Mouse (Mus musculus) kidney, postnatal 0 days (tissue): ENCODE results near the gene Aldh6a1. TPM values are rescaled to one million over a fixed set of nuclear protein-coding genes. Genes with fewer than 3 reads are reported as not detected.
A peak's percentile ranks its signal among the peaks of the same experiment; 100 is the strongest.

Experiments used
- ATAC-seq: fragments of 200-750 bp; cut with Nextera tagmentation; replicated peaks from 2 replicates; pipeline ENCODE4 v1.8.0; 2017; ENCODE audit warnings: low read depth, moderate number of reproducible peaks, moderate TSS enrichment, moderate library complexity; ENCODE audit not compliant: low FRiP score
- DNase-seq: peaks from one replicate; pipeline ENCODE4 v3.0.0-alpha.2; 2016; ENCODE audit warnings: low spot score
- H3K27ac ChIP-seq: fragments of 300-500 bp; sonication (generic); 2 replicates; pipeline ENCODE4 v1.5.1; 2014; ENCODE audit warnings: mild to moderate bottlenecking
- H3K27me3 ChIP-seq: fragments of 300-500 bp; sonication (generic); 2 replicates; pipeline ENCODE4 v1.6.1; 2014; ENCODE audit warnings: low read length, mixed read lengths; ENCODE audit not compliant: insufficient read depth
- H3K36me3 ChIP-seq: fragments of 300-500 bp; sonication (generic); 2 replicates; pipeline ENCODE4 v1.6.1; 2014; ENCODE audit warnings: low read length, mixed read lengths; ENCODE audit not compliant: insufficient read depth
- H3K4me1 ChIP-seq: fragments of 300-500 bp; sonication (generic); replicated peaks from 2 replicates; pipeline ENCODE4 v1.6.1; 2014; ENCODE audit warnings: antibody characterized with exemption, low read length, mixed read lengths; ENCODE audit not compliant: insufficient read depth
- H3K4me2 ChIP-seq: fragments of 300-500 bp; sonication (generic); 2 replicates; pipeline ENCODE4 v1.6.1; 2014; ENCODE audit warnings: mild to moderate bottlenecking, low read length, moderate library complexity, mixed read lengths
- H3K4me3 ChIP-seq: fragments of 300-500 bp; sonication (generic); replicated peaks from 2 replicates; pipeline ENCODE4 v1.5.1; 2014; ENCODE audit warnings: low read depth, low read length
- H3K9ac ChIP-seq: fragments of 300-500 bp; sonication (generic); 2 replicates; pipeline ENCODE4 v1.6.1; 2014; ENCODE audit warnings: low read depth, low read length
- H3K9me3 ChIP-seq: fragments of 300-500 bp; sonication (generic); replicated peaks from 2 replicates; pipeline ENCODE4 v1.6.1; 2016; ENCODE audit warnings: low read length, inconsistent platforms, mixed read lengths
- CTCF ChIP-seq: IDR thresholded peaks from 2 replicates; pipeline ENCODE4 v1.5.1; 2016; ENCODE audit warnings: antibody characterized with exemption, low read depth, mild to moderate bottlenecking, moderate library complexity
- WGBS: fragments of 180-500 bp; shearing (Covaris S2); extraction: QIAGEN DNeasy Blood & Tissue Kit; methylation state at CpG from one replicate; pipeline ENCODE4 v1.1.7; 2014; 5-methylcytosine and 5-hydroxymethylcytosine counted together
- polyA plus RNA-seq: library from polyadenylated mRNA; unstranded; fragments of >200 nt; fragmentation: Nextera tagmentation; extraction: Ambion mirVana; gene quantifications from 2 replicates; pipeline ENCODE4 v1.2.1, GENCODE M21; 2015

The Aldh6a1 gene
- polyA plus RNA-seq, 1 experiment from 2014 or later, result 122 TPM

DNA sequence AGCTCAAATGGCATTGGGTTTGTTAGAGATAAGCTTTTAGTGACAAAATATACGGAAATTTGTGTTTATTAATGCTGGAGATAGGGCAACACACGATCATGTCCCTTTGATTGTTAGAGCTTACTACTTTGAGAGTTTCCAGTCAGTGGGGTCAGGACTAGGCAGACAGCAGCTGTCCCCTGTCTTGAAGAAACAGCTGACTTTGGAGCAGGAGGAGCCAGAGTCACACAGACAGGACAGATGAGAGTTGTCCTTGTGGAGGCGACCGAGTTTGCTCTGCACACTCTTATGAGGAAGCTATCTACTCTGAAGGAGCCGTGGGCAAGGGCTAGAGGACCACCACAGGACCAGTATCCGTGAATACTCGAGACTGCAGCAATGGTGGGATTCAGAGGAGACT lies 28.1 kb upstream of the Aldh6a1 start:
- no peaks in the 10 kb centered on the region for H3K4me1 ChIP-seq
- no peak overlapping the region for H3K4me3 ChIP-seq
- H3K9ac ChIP-seq, result no peak overlapping the region
- DNase-seq (peak; percentile 23), ATAC-seq (no peak)
- H3K27me3 ChIP-seq, result no peaks in the 10 kb centered on the region
- H3K27ac ChIP-seq, result no peak overlapping the region
- H3K9me3 ChIP-seq, result no peaks in the 10 kb centered on the region
- no peaks in the 10 kb centered on the region for H3K36me3 ChIP-seq
- 80% methylated on average over 7 of the region's 7 CpGs for WGBS
- no peak for TF ChIP-seq CTCF
- H3K4me2 ChIP-seq, result no peak overlapping the region

DNA sequence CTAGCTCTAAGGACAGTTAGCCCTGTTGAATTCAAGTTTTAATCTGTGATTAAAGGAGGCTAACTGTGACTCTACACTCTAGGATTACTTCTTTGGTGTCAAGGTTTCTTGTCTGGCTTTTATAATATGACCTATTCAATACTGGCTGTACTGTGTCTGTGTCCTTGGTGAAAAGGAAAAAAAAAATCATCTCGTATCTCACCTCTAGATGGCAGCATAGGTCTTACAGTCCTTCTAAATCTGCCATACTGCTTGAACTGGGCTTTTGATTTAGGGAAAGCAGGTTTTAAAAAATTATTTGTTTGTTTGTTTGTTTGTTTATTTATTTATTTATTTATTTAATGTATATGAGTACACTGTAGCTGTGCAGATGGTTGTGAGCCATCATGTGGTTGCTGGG lies 17.9 kb upstream of the Aldh6a1 start:
- no peak overlapping the region for H3K27ac ChIP-seq
- H3K9me3 ChIP-seq, result no peaks in the 10 kb centered on the region
- H3K4me1 ChIP-seq, result no peaks in the 10 kb centered on the region
- peaks cover 15% of the 10 kb centered on the region; the same call in 1 of the 2 replicates for H3K36me3 ChIP-seq
- DNase-seq (peak; percentile 80), ATAC-seq (no peak)
- no peak overlapping the region for H3K9ac ChIP-seq
- no peak overlapping the region for H3K4me3 ChIP-seq
- H3K27me3 ChIP-seq, result no peaks in the 10 kb centered on the region
- 0% methylated on average over 1 of the region's 1 CpGs for WGBS
- no peak overlapping the region for H3K4me2 ChIP-seq
- TF ChIP-seq CTCF, result peak; percentile 80

DNA sequence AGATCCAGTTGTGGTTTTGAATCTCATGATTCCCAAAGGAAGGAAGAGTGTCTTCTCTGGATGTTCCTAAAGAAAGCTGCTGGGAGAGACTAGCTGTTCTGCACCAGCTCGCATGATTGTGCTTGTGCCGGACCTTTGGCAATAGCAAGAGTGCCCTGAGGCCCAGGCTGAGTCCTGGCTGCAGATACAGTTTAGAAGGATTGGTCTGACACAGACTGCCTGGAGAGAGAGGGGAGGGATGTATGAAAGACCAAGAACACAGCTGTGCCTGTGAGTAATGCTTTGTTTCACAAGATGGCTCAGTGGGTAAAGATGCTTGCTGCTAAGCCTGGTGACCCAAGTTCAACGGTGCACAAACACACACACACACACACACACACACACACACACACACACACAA lies 12.1 kb upstream of the Aldh6a1 start:
- no peak overlapping the region for H3K27ac ChIP-seq
- no peak overlapping the region for H3K9ac ChIP-seq
- 92% methylated on average over 3 of the region's 3 CpGs for WGBS
- ATAC-seq (no peak), DNase-seq (no peak)
- H3K4me3 ChIP-seq, result no peak overlapping the region
- peaks cover 30% of the 10 kb centered on the region for H3K36me3 ChIP-seq
- no peak for TF ChIP-seq CTCF
- no peaks in the 10 kb centered on the region for H3K27me3 ChIP-seq
- H3K9me3 ChIP-seq, result no peaks in the 10 kb centered on the region
- no peak overlapping the region for H3K4me2 ChIP-seq
- no peaks in the 10 kb centered on the region for H3K4me1 ChIP-seq

DNA sequence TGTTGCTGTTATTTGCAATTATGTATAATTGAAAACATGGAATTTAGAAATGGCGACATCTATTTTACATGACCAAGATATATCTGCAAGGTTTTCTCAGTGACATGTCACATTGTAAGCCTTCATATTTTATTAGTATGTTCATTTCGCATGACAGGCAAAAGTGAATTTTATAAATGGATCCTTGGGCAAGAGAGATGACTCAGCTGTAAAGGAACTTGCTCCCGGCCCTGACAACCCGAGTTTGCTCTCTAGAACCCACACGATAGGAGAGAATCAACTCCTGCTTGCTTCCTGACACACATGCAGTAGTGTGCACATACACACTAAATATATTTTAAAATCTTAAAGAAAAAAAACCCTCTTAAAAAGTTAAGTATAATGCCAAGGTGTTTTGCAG lies 10.6 kb upstream of the Aldh6a1 start:
- no peak overlapping the region for H3K4me2 ChIP-seq
- H3K36me3 ChIP-seq, result peaks cover 31% of the 10 kb centered on the region
- no peak overlapping the region for H3K9ac ChIP-seq
- no peak for ATAC-seq
- H3K4me3 ChIP-seq, result no peak overlapping the region
- WGBS, result 89% methylated on average over 5 of the region's 5 CpGs
- TF ChIP-seq CTCF, result no peak
- H3K9me3 ChIP-seq, result no peaks in the 10 kb centered on the region
- H3K4me1 ChIP-seq, result no peaks in the 10 kb centered on the region
- no peak for DNase-seq
- no peaks in the 10 kb centered on the region for H3K27me3 ChIP-seq
- no peak overlapping the region for H3K27ac ChIP-seq

DNA sequence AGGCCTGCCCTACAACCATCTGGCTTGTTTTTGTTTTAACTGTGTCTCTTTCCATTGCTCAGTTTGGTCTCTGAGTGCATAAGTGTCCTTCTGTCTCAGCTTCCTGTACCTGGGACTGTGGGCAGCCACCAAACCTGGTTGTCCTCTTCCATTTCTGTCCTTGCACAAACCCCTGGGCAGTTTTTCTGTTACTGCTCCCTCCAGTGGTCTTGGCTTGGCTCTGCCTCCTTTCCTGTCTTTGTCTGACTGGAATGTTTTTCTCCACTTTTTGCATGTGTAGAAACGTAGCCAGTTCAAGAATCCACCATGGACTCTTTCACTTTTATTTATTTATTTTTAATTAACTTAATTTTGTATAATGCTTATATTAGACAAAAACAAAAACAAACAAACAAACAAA lies 9.0 kb upstream of the Aldh6a1 start:
- TF ChIP-seq CTCF, result peak; percentile 49; the same call in 1 of the 2 replicates
- Histone ChIP-seq H3K36me3 (peaks cover 30% of the 10 kb centered on the region), H3K4me3 (no peak overlapping the region), H3K27ac (no peak overlapping the region), H3K9me3 (no peaks in the 10 kb centered on the region), H3K4me2 (no peak overlapping the region), H3K4me1 (no peaks in the 10 kb centered on the region), H3K27me3 (no peaks in the 10 kb centered on the region), H3K9ac (no peak overlapping the region)
- WGBS, result 50% methylated on average over 1 of the region's 1 CpGs
- ATAC-seq, result no peak
- peak; percentile 53 for DNase-seq

DNA sequence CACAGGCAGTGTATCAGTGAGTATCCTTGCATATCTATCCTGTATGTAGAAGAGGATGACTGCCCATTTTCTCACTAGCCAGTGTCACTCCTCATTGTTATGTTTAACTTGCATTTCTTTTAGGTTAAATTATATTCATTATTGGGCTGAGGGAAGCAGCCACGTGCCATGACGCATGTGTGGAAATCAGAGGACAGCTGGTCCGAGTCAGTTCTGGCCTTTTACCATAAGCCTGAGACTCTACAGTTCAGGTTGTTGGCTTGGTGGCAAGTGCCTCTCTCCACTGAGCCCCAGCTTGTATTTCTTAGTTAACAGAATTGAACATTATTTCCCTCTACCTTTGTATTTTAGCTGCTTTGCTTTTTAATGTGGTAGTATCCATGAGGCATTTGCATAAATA lies 6.1 kb upstream of the Aldh6a1 start:
- Histone ChIP-seq H3K27ac (no peak overlapping the region), H3K36me3 (peaks cover 20% of the 10 kb centered on the region), H3K4me1 (no peaks in the 10 kb centered on the region), H3K4me3 (no peak overlapping the region), H3K27me3 (no peaks in the 10 kb centered on the region), H3K4me2 (no peak overlapping the region), H3K9ac (no peak overlapping the region), H3K9me3 (no peaks in the 10 kb centered on the region)
- DNase-seq (no peak), ATAC-seq (no peak)
- no peak for TF ChIP-seq CTCF
- WGBS, result 91% methylated on average over 3 of the region's 3 CpGs

DNA sequence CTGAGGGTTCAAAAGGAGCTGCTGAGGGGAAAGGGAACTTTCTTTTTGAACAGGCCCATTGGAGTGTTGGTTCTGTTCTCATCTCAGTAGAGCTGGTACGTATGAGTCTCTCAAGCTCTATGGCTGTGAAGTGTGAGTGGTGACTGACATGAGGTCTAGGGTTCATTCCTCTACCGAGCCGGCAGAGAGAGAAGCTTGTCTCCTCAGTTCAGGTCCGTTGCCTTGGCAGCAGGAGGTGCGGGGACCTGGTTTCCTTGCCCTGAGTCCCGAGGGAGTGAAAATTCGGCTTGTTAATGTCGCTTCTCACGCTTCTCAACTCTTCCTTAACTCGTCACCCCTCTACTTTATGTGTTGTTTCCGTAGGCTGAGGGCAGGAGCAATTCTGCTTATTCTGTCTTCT lies 997 bp upstream of the Aldh6a1 start:
- Histone ChIP-seq H3K9me3 (no peaks in the 10 kb centered on the region), H3K4me3 (peak overlapping the region; percentile 76), H3K4me2 (peak overlapping the region; percentile 87), H3K36me3 (no peaks in the 10 kb centered on the region), H3K27ac (peak overlapping the region; percentile 83), H3K9ac (peak overlapping the region; percentile 74), H3K27me3 (no peaks in the 10 kb centered on the region), H3K4me1 (0 out of 2 replicates have a peak, but pooled peaks cover 3% of the 10 kb centered on the region)
- WGBS, result under 1% methylated on average over 11 of the region's 11 CpGs
- TF ChIP-seq CTCF, result no peak
- ATAC-seq (no peak), DNase-seq (peak; percentile 9)
